Mouse (Mus musculus) myocyte (in vitro differentiated cells): ENCODE results near the gene Cdkl4.

Experiments
- CEBPB ChIP-seq: IDR thresholded peaks from 2 replicates; pipeline ENCODE4 v1.6.1; 2011; ENCODE audit warnings: mild to moderate bottlenecking, moderate library complexity; ENCODE audit not compliant: poor library complexity, insufficient read depth, severe bottlenecking
- E2F4 ChIP-seq: IDR thresholded peaks from one replicate; pipeline ENCODE4 v1.6.1; 2011; ENCODE audit warnings: mild to moderate bottlenecking, control low read depth, moderate library complexity; ENCODE audit not compliant: insufficient read depth
- MAX ChIP-seq: IDR thresholded peaks from one replicate; pipeline ENCODE4 v1.6.1; 2011; ENCODE audit warnings: low read depth, mild to moderate bottlenecking, control low read depth
- MYOD1 ChIP-seq, 3 experiments: IDR thresholded peaks; one replicate each; pipeline ENCODE4 v1.6.1; 2011; ENCODE audit warnings: control low read depth in 2 of 3, low read depth in 2 of 3, mild to moderate bottlenecking in 2 of 3, moderate library complexity in 1 of 3; ENCODE audit not compliant: insufficient read length in 2 of 3, control insufficient read depth in 1 of 3
- MYOG ChIP-seq, 3 experiments: IDR thresholded peaks; one replicate each; pipeline ENCODE4 v1.6.1; 2011; ENCODE audit warnings: control low read depth in 2 of 3, low read depth in 2 of 3, mild to moderate bottlenecking in 2 of 3; ENCODE audit not compliant: insufficient read length in 2 of 3, control insufficient read depth in 1 of 3, insufficient read depth in 1 of 3
- POLR2A ChIP-seq: IDR thresholded peaks from one replicate; pipeline ENCODE4 v1.6.1; 2011; ENCODE audit warnings: low read depth, mild to moderate bottlenecking, control low read depth, moderate library complexity; ENCODE audit not compliant: insufficient read length
- POLR2AphosphoS2 ChIP-seq: IDR thresholded peaks from one replicate; pipeline ENCODE4 v1.6.1; 2011; ENCODE audit warnings: low read depth, control low read depth; ENCODE audit not compliant: insufficient read length
- REST ChIP-seq: IDR thresholded peaks from one replicate; pipeline ENCODE4 v1.6.1; 2011; ENCODE audit warnings: mild to moderate bottlenecking, control low read depth, moderate library complexity; ENCODE audit not compliant: insufficient read depth, insufficient read length
- SRF ChIP-seq: IDR thresholded peaks from one replicate; pipeline ENCODE4 v1.6.1; 2011; ENCODE audit warnings: low read depth; ENCODE audit not compliant: control insufficient read depth, insufficient read length
- TCF12 ChIP-seq: IDR thresholded peaks from one replicate; pipeline ENCODE4 v1.6.1; 2011; ENCODE audit warnings: mild to moderate bottlenecking, control low read depth; ENCODE audit not compliant: poor library complexity, insufficient read depth, severe bottlenecking
- TCF3 ChIP-seq: IDR thresholded peaks from one replicate; pipeline ENCODE4 v1.6.1; 2011; ENCODE audit warnings: low read depth, control low read depth; ENCODE audit not compliant: insufficient read length
- USF1 ChIP-seq: IDR thresholded peaks from one replicate; pipeline ENCODE4 v1.6.1; 2011; ENCODE audit warnings: low read depth, mild to moderate bottlenecking, control low read depth, moderate library complexity

GRCm38 (mm10) chr17:80476496-80476895 lies 101.1 kb downstream of the Cdkl4 start:
- TF ChIP-seq MAX (no peak), POLR2A (no peak), CEBPB (no peak), POLR2AphosphoS2 (no peak), TCF3 (no peak), USF1 (no peak), MYOG (IDR thresholded peaks at IDR 0.05; ENCODE audit: control insufficient read depth in 1 of 3, insufficient read depth in 1 of 3, insufficient read length in 2 of 3, low read depth in 2 of 3) (no peak), SRF (no peak), MYOD1 (IDR thresholded peaks at IDR 0.05; ENCODE audit: control insufficient read depth in 1 of 3, insufficient read length in 2 of 3, low read depth in 2 of 3) (no peak), E2F4 (no peak), REST (no peak), TCF12 (no peak)
